Mouse (Mus musculus): ENCODE measurements at regions not wholly inside any gene's neighbourhood (a gene's known extent, or its start where the extent isn't known, plus 50 kb on each side); places are given as distances from the start of the nearest gene placed in this dataset.
"Not testable (repeated sequence)": the region's sequence is repeated elsewhere in the genome, so short reads cannot be mapped to it uniquely, and the experiment has no call there.

GRCm38 (mm10) chr14:87750665-87751170 is 334.3 kb downstream of the Tdrd3 start:
- no peak for DNase-seq (ENCODE audit: low read depth, low spot score)
- Histone ChIP-seq H3K4me3 (ENCODE audit: insufficient read depth in 1 of 2, low read depth in 1 of 2, low read length in 2 of 2, poor library complexity in 1 of 2, severe bottlenecking in 1 of 2) (no peak overlapping the region), H3K9ac (ENCODE audit: insufficient read depth, low read depth, low read length, poor library complexity, severe bottlenecking) (no peak overlapping the region), H3K9me3 (ENCODE audit: control insufficient read depth, insufficient read depth, low read depth, low read length) (no peaks in the 10 kb centered on the region), H3K27ac (ENCODE audit: insufficient read depth, low read depth, low read length, poor library complexity, severe bottlenecking) (no peak overlapping the region), H3K36me3 (ENCODE audit: control insufficient read depth, insufficient read depth, low read length, poor library complexity, severe bottlenecking) (no peaks in the 10 kb centered on the region), H3K4me1 (ENCODE audit: control insufficient read depth in 2 of 2, insufficient read depth in 2 of 2, low read length in 2 of 2, poor library complexity in 1 of 2) (no peaks in the 10 kb centered on the region)
- in situ Hi-C loops (cut with MboI; ENCODE audit: low sequenced_read_pairs in 2 of 2, unreplicated experiment in 2 of 2), result no loop called here
- no peak for TF ChIP-seq HCFC1 (IDR thresholded peaks at IDR 0.05; ENCODE audit: borderline replicate concordance, insufficient read depth, low read length)
- no peak for TF ChIP-seq CHD2 (IDR thresholded peaks at IDR 0.05; ENCODE audit: low read depth, low read length)
- TF ChIP-seq ZNF384 (IDR thresholded peaks at IDR 0.05; ENCODE audit: low read depth, low read length), result no peak
- no peak for TF ChIP-seq MAFK (IDR thresholded peaks at IDR 0.05; ENCODE audit: insufficient read depth, low read depth, low read length)
- TF ChIP-seq ZC3H11A (IDR thresholded peaks at IDR 0.05; ENCODE audit: borderline replicate concordance, low read depth, low read length), result no peak

DNA sequence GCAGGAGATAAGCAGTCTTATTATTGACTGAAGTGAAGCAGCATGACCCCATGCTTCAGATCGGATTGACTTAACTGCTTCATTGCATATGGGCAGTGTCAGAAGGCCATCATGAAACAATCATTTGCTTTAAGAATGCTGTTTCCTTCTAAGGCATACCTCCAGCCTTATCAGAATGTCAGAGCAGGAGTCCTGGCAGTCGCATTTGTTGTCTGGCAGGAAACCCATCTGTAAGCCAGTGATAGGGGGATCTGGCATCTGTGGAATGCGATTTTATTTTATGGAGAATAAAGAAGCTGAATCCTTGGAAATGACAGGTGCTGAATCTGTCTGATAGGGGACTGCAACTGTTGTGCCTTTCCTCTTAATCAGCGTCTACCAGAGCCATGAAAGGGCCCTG is 338.3 kb downstream of the Tdrd3 start:
- TF ChIP-seq ZNF384 (IDR thresholded peaks at IDR 0.05; ENCODE audit: low read depth, low read length), result no peak
- no peak for TF ChIP-seq CHD2 (IDR thresholded peaks at IDR 0.05; ENCODE audit: low read depth, low read length)
- no peak for TF ChIP-seq HCFC1 (IDR thresholded peaks at IDR 0.05; ENCODE audit: borderline replicate concordance, insufficient read depth, low read length)
- Histone ChIP-seq H3K4me1 (ENCODE audit: control insufficient read depth in 2 of 2, insufficient read depth in 2 of 2, low read length in 2 of 2, poor library complexity in 1 of 2) (no peaks in the 10 kb centered on the region), H3K27ac (ENCODE audit: insufficient read depth, low read depth, low read length, poor library complexity, severe bottlenecking) (no peak overlapping the region), H3K36me3 (ENCODE audit: control insufficient read depth, insufficient read depth, low read length, poor library complexity, severe bottlenecking) (no peaks in the 10 kb centered on the region), H3K9ac (ENCODE audit: insufficient read depth, low read depth, low read length, poor library complexity, severe bottlenecking) (no peak overlapping the region), H3K4me3 (ENCODE audit: insufficient read depth in 1 of 2, low read depth in 1 of 2, low read length in 2 of 2, poor library complexity in 1 of 2, severe bottlenecking in 1 of 2) (no peak overlapping the region), H3K9me3 (ENCODE audit: control insufficient read depth, insufficient read depth, low read depth, low read length) (no peaks in the 10 kb centered on the region)
- in situ Hi-C loops (cut with MboI; ENCODE audit: low sequenced_read_pairs in 2 of 2, unreplicated experiment in 2 of 2), result no loop called here
- no peak for DNase-seq (ENCODE audit: low read depth, low spot score)

DNA sequence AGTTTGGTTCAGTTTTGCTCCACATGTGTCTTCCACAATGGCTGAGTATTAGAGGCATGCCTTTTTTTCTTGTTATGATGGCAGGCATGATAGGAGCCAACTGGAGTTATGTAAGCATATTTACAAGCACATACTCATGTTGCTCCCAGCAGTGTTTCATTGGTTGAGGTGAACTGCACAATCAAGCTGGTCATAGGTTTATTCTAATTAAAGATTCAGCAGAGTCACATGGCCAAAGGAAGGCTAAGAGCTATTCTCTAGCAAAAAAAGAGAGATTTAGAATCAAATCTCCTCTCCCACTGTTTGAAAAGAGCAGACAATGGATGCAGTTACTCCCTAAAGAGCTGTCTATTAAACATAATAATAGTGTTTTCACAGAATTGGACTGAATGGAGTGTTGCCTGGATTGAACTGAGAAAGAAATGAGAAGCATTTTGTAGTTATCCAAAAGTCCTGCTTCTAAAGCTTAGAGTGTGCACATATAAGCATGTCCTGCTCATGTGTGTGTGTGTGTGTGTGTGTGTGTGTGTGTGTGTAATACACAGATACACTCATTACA is 359.0 kb downstream of the Tdrd3 start:
- Histone ChIP-seq H3K4me1 (ENCODE audit: control insufficient read depth in 2 of 2, insufficient read depth in 2 of 2, low read length in 2 of 2, poor library complexity in 1 of 2) (no peaks in the 10 kb centered on the region), H3K9me3 (ENCODE audit: control insufficient read depth, insufficient read depth, low read depth, low read length) (no peaks in the 10 kb centered on the region), H3K4me3 (ENCODE audit: insufficient read depth in 1 of 2, low read depth in 1 of 2, low read length in 2 of 2, poor library complexity in 1 of 2, severe bottlenecking in 1 of 2) (no peak overlapping the region), H3K9ac (ENCODE audit: insufficient read depth, low read depth, low read length, poor library complexity, severe bottlenecking) (no peak overlapping the region), H3K27ac (ENCODE audit: insufficient read depth, low read depth, low read length, poor library complexity, severe bottlenecking) (no peak overlapping the region), H3K36me3 (ENCODE audit: control insufficient read depth, insufficient read depth, low read length, poor library complexity, severe bottlenecking) (no peaks in the 10 kb centered on the region)
- in situ Hi-C loops (cut with MboI; ENCODE audit: low sequenced_read_pairs in 2 of 2, unreplicated experiment in 2 of 2), result no loop called here
- TF ChIP-seq CHD2 (IDR thresholded peaks at IDR 0.05; ENCODE audit: low read depth, low read length) (no peak), ZNF384 (IDR thresholded peaks at IDR 0.05; ENCODE audit: low read depth, low read length) (no peak), HCFC1 (IDR thresholded peaks at IDR 0.05; ENCODE audit: borderline replicate concordance, insufficient read depth, low read length) (no peak), ZC3H11A (IDR thresholded peaks at IDR 0.05; ENCODE audit: borderline replicate concordance, low read depth, low read length) (no peak), MAFK (IDR thresholded peaks at IDR 0.05; ENCODE audit: insufficient read depth, low read depth, low read length) (no peak)
- DNase-seq (ENCODE audit: low read depth, low spot score), result peak; percentile 2

DNA sequence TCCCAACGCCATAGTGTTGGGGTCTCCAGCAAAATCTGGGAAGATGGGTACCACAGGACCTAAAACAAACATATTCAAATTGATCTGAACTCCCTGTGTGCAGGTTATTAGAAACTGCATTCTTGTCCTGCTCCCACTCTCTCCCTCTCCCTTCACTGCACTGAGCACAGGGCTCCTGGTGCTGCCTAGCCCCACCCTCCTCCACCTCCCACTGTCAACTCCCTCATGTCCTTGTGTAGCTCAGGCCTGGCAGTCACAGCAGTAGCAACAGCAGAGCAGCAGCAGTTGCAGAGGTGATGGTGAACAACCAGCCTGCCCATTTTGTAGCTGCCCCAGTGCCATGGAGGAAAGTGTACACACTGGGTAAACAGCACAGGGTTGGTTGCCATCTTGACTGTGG is 383.4 kb downstream of the Tdrd3 start:
- DNase-seq (ENCODE audit: low read depth, low spot score), result no peak
- H3K4me1 ChIP-seq (ENCODE audit: control insufficient read depth in 2 of 2, insufficient read depth in 2 of 2, low read length in 2 of 2, poor library complexity in 1 of 2), result no peaks in the 10 kb centered on the region
- no peak overlapping the region for H3K4me3 ChIP-seq (ENCODE audit: insufficient read depth in 1 of 2, low read depth in 1 of 2, low read length in 2 of 2, poor library complexity in 1 of 2, severe bottlenecking in 1 of 2)
- no peak overlapping the region for H3K27ac ChIP-seq (ENCODE audit: insufficient read depth, low read depth, low read length, poor library complexity, severe bottlenecking)
- no peaks in the 10 kb centered on the region for H3K9me3 ChIP-seq (ENCODE audit: control insufficient read depth, insufficient read depth, low read depth, low read length)
- TF ChIP-seq MAFK (IDR thresholded peaks at IDR 0.05; ENCODE audit: insufficient read depth, low read depth, low read length), result no peak
- H3K9ac ChIP-seq (ENCODE audit: insufficient read depth, low read depth, low read length, poor library complexity, severe bottlenecking), result peak overlapping the region; percentile 7; the same call in 1 of the 2 replicates
- no peaks in the 10 kb centered on the region for H3K36me3 ChIP-seq (ENCODE audit: control insufficient read depth, insufficient read depth, low read length, poor library complexity, severe bottlenecking)
- in situ Hi-C loops (cut with MboI; ENCODE audit: low sequenced_read_pairs in 2 of 2, unreplicated experiment in 2 of 2), result no loop called here

DNA sequence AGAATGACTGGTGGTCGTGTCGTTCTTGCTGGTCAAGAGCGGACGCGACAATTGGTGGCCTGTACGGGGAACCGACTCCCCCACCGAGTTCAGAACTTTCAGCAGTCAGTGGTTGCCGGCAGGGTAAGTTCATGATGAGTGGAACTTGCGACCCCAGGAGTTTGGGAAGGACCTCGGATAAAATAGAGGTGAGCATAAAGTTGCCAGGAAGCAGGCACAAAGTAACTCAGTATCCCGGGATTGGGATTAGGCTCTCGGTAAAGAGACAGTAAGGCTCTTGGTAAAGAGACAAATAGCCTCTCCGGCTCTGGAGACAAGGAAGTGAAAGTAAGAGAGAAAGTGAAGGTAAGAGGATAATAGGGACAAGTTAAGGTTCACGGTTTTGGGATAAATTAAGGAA is 393.2 kb downstream of the Tdrd3 start:
- DNase-seq (ENCODE audit: low read depth, low spot score); H3K36me3 ChIP-seq (ENCODE audit: control insufficient read depth, insufficient read depth, low read length, poor library complexity, severe bottlenecking); H3K4me3 ChIP-seq (ENCODE audit: insufficient read depth in 1 of 2, low read depth in 1 of 2, low read length in 2 of 2, poor library complexity in 1 of 2, severe bottlenecking in 1 of 2); H3K27ac ChIP-seq (ENCODE audit: insufficient read depth, low read depth, low read length, poor library complexity, severe bottlenecking); in situ Hi-C loops (cut with MboI; ENCODE audit: low sequenced_read_pairs in 2 of 2, unreplicated experiment in 2 of 2); H3K9ac ChIP-seq (ENCODE audit: insufficient read depth, low read depth, low read length, poor library complexity, severe bottlenecking); H3K4me1 ChIP-seq (ENCODE audit: control insufficient read depth in 2 of 2, insufficient read depth in 2 of 2, low read length in 2 of 2, poor library complexity in 1 of 2); H3K9me3 ChIP-seq (ENCODE audit: control insufficient read depth, insufficient read depth, low read depth, low read length): not testable (repeated sequence)
